Mouse (Mus musculus) G1E (cell line): Measurements from ENCODE around the gene Dpysl4.

Experiments used
- CTCF ChIP-seq: IDR thresholded peaks from 2 replicates; pipeline ENCODE4 v1.5.1; 2012; ENCODE audit warnings: low read depth, low read length, inconsistent platforms, mixed read lengths
- GATA1 ChIP-seq: IDR thresholded peaks from 2 replicates; pipeline ENCODE4 v1.6.1; 2012; ENCODE audit warnings: borderline replicate concordance, low read length, inconsistent platforms, mixed read lengths

GRCm38 (mm10) chr7:139119152-139119774 lies 33.5 kb downstream of the Dpysl4 start:
- no peak for TF ChIP-seq GATA1
- no peak for TF ChIP-seq CTCF
